Mouse (Mus musculus) limb, embryonic 12.5 days (tissue): Measurements from ENCODE around the gene Dnaja3. TPM values are rescaled to one million over a fixed set of nuclear protein-coding genes. Genes with fewer than 3 reads are reported as not detected.
"Not testable (repeated sequence)": the region's sequence is repeated elsewhere in the genome, so short reads cannot be mapped to it uniquely, and the experiment has no call there.

ENCODE experiments used
- ATAC-seq: fragments of 200-750 bp; cut with Nextera tagmentation; 2 replicates; pipeline ENCODE4 v1.8.0; 2017; ENCODE audit warnings: low read depth, moderate TSS enrichment; ENCODE audit not compliant: insufficient number of reproducible peaks, insufficient read depth, low FRiP score, low TSS enrichment
- H3K27ac ChIP-seq: fragments of 300-500 bp; sonication (generic); 2 replicates; pipeline ENCODE4 v1.5.1; 2016; ENCODE audit warnings: mild to moderate bottlenecking, moderate library complexity
- H3K27me3 ChIP-seq: fragments of 300-500 bp; sonication (generic); 2 replicates; pipeline ENCODE4 v1.6.1; 2016; ENCODE audit warnings: mild to moderate bottlenecking, moderate library complexity
- H3K36me3 ChIP-seq: fragments of 300-500 bp; sonication (generic); 2 replicates; pipeline ENCODE4 v1.6.1; 2016; ENCODE audit warnings: mild to moderate bottlenecking, moderate library complexity
- H3K4me1 ChIP-seq: fragments of 300-500 bp; sonication (generic); replicated peaks from 2 replicates; pipeline ENCODE4 v1.6.1; 2016
- H3K4me2 ChIP-seq: fragments of 300-500 bp; sonication (generic); 2 replicates; pipeline ENCODE4 v1.6.1; 2016; ENCODE audit warnings: mild to moderate bottlenecking, moderate library complexity
- H3K4me3 ChIP-seq: fragments of 300-500 bp; sonication (generic); replicated peaks from 2 replicates; pipeline ENCODE4 v1.5.1; 2016; ENCODE audit warnings: mild to moderate bottlenecking
- H3K9ac ChIP-seq: fragments of 300-500 bp; sonication (generic); replicated peaks from 2 replicates; pipeline ENCODE4 v1.6.1; 2016; ENCODE audit warnings: mild to moderate bottlenecking, moderate library complexity
- H3K9me3 ChIP-seq: fragments of 300-500 bp; sonication (generic); 2 replicates; pipeline ENCODE4 v1.6.1; 2016; ENCODE audit warnings: mild to moderate bottlenecking, moderate library complexity
- WGBS: fragments of 180-500 bp; shearing (Covaris S2); methylation state at CpG from one replicate; pipeline ENCODE4 v1.1.7; 2016; 5-methylcytosine and 5-hydroxymethylcytosine counted together
- polyA plus RNA-seq: library from polyadenylated mRNA; unstranded; fragments of >200 nt; fragmentation: Nextera tagmentation; extraction: Ambion mirVana; gene quantifications from 2 replicates; pipeline ENCODE4 v1.2.1, GENCODE M21; 2016

Dnaja3 gene
- polyA plus RNA-seq, 1 experiment from 2014 or later = 58.0 TPM

DNA sequence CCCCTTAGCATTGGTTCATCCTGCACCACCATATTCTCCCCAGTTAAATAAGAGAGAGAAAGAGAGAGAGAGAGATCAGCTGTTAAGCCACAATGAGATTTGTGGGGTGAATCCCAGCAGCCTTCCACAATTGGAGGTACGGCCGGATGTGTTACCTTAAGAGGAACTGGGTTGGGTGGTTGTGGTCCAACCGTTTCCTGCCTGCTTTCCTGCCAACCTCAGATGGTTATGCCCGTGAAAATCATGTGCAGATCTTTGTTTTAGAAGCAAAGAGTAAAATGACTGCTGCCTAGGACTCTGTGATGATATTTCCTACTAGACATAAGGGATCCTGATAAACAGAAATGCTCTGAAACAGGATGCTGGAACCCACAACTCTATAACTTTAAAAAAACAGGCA lies 34.3 kb downstream of the Dnaja3 start:
- H3K27ac ChIP-seq = no peak overlapping the region
- no peak overlapping the region for H3K4me2 ChIP-seq
- H3K27me3 ChIP-seq = no peaks in the 10 kb centered on the region
- WGBS = 89% methylated on average over 4 of the region's 4 CpGs
- no peak overlapping the region for H3K9ac ChIP-seq
- no peak for ATAC-seq
- no peaks in the 10 kb centered on the region for H3K9me3 ChIP-seq
- no peak overlapping the region for H3K4me3 ChIP-seq
- H3K36me3 ChIP-seq = peaks cover 47% of the 10 kb centered on the region
- H3K4me1 ChIP-seq = peaks cover 8% of the 10 kb centered on the region

DNA sequence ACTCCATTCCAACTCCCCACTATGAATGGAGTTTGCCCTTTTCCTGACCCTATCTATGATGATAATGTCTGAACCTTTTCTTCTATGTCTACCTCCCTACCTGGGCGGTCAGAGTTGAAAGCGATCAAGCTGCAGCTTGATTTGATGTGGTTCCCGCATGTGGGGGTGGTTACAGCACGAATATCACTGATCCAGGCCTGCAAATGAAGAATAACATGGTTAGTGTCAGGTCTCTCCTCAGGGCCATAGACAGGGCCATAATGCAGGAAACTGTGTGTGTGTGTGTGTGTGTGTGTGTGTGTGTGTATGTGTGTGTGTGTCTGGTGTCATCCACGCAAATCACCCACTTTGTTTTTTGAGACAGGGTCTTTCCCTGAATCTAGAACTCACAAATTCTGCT lies 37.0 kb downstream of the Dnaja3 start:
- WGBS = 96% methylated on average over 5 of the region's 5 CpGs
- Histone ChIP-seq H3K27me3 (no peaks in the 10 kb centered on the region), H3K4me3 (no peak overlapping the region), H3K4me2 (no peak overlapping the region), H3K9me3 (no peaks in the 10 kb centered on the region), H3K36me3 (peaks cover 35% of the 10 kb centered on the region), H3K9ac (no peak overlapping the region), H3K27ac (no peak overlapping the region), H3K4me1 (peaks cover 8% of the 10 kb centered on the region)
- no peak for ATAC-seq

DNA sequence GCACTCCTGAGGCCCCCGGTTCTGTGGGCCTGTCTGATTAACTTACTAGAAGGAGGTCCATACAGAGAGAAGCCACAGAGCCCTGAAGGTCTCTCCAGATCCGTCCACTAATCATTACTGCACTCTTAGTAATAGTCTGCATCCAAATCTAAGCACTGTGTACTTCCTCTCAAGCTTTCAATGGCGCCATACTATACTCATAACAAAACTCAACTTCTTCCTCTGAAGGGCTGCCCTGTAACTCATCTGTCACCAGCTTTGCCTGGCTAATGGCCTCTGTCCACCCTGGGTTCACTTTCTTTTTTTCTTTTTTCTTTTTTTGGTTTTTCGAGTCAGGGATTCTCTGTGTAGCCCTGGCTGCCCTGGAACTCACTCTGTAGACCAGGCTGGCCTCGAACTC lies 38.3 kb downstream of the Dnaja3 start:
- Histone ChIP-seq H3K9ac (no peak overlapping the region), H3K4me2 (peak overlapping the region; percentile 92; the same call in 1 of the 2 replicates), H3K36me3 (peaks cover 33% of the 10 kb centered on the region), H3K9me3 (no peaks in the 10 kb centered on the region), H3K27me3 (no peaks in the 10 kb centered on the region), H3K27ac (no peak overlapping the region), H3K4me3 (peak overlapping the region; percentile 68), H3K4me1 (peaks cover 8% of the 10 kb centered on the region)
- WGBS = 69% methylated on average over 5 of the region's 5 CpGs
- ATAC-seq = no peak

DNA sequence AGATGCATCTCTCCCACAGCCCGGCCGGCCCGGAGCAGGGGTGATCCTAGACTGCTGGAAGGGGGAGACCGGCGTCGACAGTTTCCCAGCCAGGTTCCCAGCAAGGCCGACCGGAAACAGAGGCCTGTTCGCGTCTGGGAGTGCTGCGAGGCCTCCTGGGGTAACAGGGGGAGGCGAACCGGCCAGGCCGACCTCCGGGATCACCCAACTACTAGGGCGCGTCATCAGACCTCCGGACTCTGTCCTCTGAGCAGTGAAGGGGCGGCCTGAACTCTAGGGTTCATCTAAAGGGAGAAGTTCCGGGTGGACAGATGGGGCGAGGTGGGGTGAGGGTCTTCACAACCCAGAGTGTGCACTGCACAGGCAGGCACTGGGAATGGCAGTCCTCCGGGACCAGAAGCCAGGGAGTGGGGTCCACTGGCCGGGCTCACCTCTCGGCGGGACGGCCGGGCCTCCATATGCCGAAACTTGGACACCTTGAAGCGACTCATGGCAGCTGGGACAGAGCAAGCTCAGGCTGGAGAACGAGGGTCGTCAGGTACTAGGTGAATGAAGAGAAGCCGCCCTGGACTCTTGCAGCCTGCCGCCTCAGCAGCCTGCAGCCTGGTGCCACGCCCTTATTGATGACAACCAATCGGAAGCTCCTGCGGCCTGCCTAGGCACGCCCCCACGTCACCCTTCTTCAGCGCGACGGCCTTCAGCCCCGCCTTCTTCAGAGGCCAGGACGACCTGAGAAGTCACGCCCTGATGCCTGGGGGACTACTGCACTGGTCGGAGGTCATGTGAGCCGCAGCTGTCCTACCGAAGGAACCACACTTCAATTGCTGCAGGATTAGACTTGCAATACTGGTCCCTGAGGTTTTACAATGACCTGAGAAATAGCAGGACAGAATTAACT lies 39.6 kb downstream of the Dnaja3 start, which contains the start of gene Coro7:
TSS of gene Coro7 (minus strand) at position 657 of the 898 bp plus-strand sequence.
- Histone ChIP-seq H3K36me3 (peaks cover 20% of the 10 kb centered on the region), H3K9me3 (no peaks in the 10 kb centered on the region), H3K4me1 (peaks cover 8% of the 10 kb centered on the region), H3K27ac (peak within 1 kb of the TSS; percentile 68; the same call in 1 of the 2 replicates), H3K4me3 (peak within 1 kb of the TSS; percentile 68), H3K4me2 (peak within 1 kb of the TSS; percentile 92), H3K27me3 (no peaks in the 10 kb centered on the region), H3K9ac (peak within 1 kb of the TSS; percentile 70)
- peak; percentile 85 for ATAC-seq
- 1% methylated on average over 47 of the region's 47 CpGs for WGBS

DNA sequence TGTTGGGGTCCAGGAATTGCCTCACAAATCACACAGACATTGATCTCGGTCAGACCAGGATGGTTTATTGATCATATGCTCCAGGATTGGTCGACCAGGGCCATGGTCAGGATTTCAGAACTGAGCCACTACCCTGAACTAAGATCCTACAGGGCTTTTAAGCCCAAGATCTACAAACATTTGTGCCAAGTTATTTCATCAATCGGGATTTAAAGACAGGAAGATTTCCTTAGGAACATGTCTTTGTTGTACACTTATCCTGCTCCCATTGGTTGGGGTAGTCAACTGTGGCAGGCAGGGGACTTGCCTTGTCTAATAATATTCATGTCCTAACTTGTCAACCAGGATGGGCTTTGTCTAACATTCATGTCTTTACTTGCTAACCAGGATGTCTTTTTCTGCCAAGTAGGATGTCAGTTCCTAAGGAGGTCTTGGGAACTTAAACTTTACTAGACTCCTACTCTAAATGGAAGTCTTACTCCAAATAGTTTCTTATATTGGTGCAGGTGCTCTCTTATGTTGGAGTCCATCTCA lies 41.2 kb downstream of the Dnaja3 start:
- H3K4me3 ChIP-seq, H3K9me3 ChIP-seq, H3K27me3 ChIP-seq, H3K9ac ChIP-seq, H3K4me2 ChIP-seq, H3K27ac ChIP-seq, ATAC-seq, H3K36me3 ChIP-seq: not testable (repeated sequence)
- WGBS = 86% methylated on average over 3 of the region's 3 CpGs
- H3K4me1 ChIP-seq = peaks cover 15% of the 10 kb centered on the region

DNA sequence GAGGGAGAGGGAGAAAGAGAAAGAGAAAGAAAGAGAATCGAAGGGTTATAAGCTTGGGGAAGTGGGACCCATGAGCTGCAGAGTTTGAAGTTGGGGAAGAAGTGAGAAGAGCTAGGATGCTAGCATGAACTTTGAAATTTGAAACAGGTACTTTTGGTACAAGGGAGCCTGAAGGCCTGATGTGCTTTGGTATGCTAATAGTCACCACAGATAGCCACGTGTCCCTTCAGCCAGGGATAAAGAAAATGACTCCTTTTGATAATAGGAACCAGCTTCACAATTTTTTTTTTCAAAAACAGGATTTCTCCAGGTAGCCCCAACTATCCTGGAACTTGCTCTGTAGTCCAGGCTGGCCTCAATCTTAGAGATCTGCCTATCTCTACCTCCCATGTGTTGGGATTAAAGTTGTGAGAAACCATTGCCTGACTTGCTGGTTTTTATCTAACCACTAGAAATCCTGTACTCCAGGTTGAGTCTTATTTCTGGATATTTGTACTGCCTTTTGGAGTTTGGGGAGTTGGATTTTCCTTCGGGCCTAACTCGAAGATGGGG lies 42.9 kb downstream of the Dnaja3 start:
- no peak for ATAC-seq
- H3K4me3 ChIP-seq = peak overlapping the region; percentile 67; the same call in 1 of the 2 replicates
- WGBS = 74% methylated on average over 4 of the region's 4 CpGs
- no peaks in the 10 kb centered on the region for H3K27me3 ChIP-seq
- peak overlapping the region; percentile 92; the same call in 1 of the 2 replicates for H3K4me2 ChIP-seq
- H3K9me3 ChIP-seq = no peaks in the 10 kb centered on the region
- peaks cover 15% of the 10 kb centered on the region for H3K4me1 ChIP-seq
- no peak overlapping the region for H3K9ac ChIP-seq
- H3K27ac ChIP-seq = no peak overlapping the region
- H3K36me3 ChIP-seq = peaks cover 10% of the 10 kb centered on the region

DNA sequence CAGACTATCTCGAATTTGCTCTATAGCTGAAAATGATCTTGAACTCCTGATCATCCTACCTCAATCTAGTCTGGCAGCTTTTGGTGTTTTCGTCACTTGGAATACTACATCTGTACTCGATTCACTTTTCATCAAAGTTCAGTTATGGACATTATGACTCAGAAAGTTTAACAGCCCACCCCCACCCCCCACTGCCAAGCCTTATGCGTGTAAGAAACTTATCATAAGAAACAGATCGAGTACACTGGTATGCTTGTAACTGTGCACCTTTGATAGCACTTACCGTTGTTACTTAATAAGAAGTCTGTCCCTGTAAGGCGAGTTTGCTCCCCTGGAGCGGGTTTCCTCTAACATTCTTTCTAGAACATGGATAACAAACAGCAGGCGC lies 43.4 kb downstream of the Dnaja3 start:
- Histone ChIP-seq H3K9me3 (no peaks in the 10 kb centered on the region), H3K27ac (peak overlapping the region; percentile 79), H3K9ac (peak overlapping the region; percentile 28; the same call in 1 of the 2 replicates), H3K27me3 (no peaks in the 10 kb centered on the region), H3K4me3 (peak overlapping the region; percentile 67), H3K4me2 (peak overlapping the region; percentile 92), H3K36me3 (peaks cover 15% of the 10 kb centered on the region), H3K4me1 (peaks cover 15% of the 10 kb centered on the region)
- ATAC-seq = no peak
- WGBS = 24% methylated on average over 9 of the region's 9 CpGs

DNA sequence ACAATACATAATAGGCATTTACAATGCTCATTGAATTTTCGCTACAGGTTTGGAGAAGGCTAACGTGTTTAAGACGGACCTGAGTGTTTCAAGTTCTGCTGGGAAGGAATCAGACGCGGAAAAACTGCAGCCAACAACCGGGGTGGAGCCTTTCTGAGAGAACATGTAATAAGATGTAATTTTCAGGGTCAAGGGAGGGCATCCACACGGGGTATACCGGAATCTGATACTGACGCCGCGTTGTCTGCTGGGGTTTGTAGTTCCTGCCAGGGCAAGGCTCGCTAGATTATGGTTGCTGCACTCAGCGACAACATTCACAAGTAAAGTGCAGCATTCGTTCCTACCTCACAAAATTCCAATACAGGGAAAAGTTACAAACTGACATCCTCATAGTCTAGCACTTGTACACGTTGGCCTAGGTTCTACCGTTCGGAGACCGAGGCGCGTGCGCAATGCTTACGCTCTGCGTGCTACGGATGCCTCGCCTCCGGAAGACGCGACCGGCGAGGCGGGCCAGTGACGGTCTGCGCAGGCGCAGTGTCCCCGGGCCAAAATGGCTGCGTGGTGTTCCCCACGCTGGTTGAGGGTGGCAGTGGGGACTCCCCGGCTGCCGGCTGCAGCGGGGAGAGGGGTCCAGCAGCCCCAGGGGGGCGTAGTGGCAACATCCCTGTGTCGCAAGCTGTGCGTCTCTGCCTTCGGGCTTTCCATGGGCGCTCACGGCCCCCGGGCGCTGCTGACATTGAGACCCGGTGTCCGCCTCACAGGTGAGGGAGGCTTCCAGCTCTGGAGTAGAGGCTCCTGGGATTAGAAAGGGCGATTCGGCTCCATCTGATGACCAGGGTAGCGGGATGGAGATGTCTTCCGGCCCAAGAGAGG lies 44.0 kb downstream of the Dnaja3 start:
- H3K9ac ChIP-seq = peak overlapping the region; percentile 76
- no peaks in the 10 kb centered on the region for H3K27me3 ChIP-seq
- H3K4me1 ChIP-seq = peaks cover 10% of the 10 kb centered on the region
- H3K27ac ChIP-seq = peak overlapping the region; percentile 79
- no peaks in the 10 kb centered on the region for H3K9me3 ChIP-seq
- peak; percentile 88 for ATAC-seq
- H3K4me3 ChIP-seq = peak overlapping the region; percentile 67
- under 1% methylated on average over 54 of the region's 54 CpGs for WGBS
- peaks cover 19% of the 10 kb centered on the region for H3K36me3 ChIP-seq
- peak overlapping the region; percentile 92 for H3K4me2 ChIP-seq

DNA sequence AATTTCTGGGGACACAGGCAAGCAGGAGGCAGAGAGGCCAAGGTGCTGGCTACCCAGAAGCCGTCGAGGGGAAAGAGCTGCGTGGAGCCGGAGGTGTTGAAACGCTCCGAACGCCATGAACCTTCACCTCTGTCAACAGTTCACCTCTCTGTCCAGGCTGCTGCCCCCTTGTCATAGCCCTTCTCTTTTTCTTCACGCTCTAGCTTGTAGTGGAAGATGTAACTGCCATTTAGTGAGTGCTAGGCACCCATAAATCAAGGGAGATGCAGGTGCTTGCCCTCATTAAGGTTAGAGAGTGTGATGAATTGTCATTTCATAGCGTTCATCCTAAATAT lies 44.6 kb downstream of the Dnaja3 start:
- Histone ChIP-seq H3K27ac (no peak overlapping the region), H3K4me2 (peak overlapping the region; percentile 92), H3K4me3 (peak overlapping the region; percentile 67), H3K36me3 (peaks cover 24% of the 10 kb centered on the region), H3K9ac (peak overlapping the region; percentile 76), H3K9me3 (no peaks in the 10 kb centered on the region; the same call in 1 of the 2 replicates), H3K4me1 (peaks cover 7% of the 10 kb centered on the region), H3K27me3 (no peaks in the 10 kb centered on the region)
- WGBS = under 1% methylated on average over 9 of the region's 9 CpGs
- no peak for ATAC-seq

DNA sequence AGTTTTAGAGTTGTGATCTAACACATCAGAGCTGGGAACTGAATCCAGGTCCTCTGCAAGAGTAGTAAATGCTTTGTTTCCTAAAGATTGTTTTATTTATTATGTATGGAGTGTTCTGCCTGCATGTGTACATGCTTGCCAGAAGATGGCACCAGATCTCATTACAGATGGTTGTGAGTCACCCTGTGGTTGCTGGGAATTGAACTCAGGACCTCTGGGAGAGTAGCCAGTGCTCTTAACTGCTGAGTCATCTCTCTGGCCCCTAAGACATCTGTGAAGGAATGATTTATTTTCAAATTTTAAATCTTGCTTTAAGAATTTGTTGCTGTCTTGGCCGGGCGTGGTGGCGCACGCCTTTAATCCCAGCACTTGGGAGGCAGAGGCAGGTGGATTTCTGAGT lies 49.6 kb downstream of the Dnaja3 start:
- peaks cover 73% of the 10 kb centered on the region for H3K36me3 ChIP-seq
- 97% methylated on average over 4 of the region's 4 CpGs for WGBS

DNA sequence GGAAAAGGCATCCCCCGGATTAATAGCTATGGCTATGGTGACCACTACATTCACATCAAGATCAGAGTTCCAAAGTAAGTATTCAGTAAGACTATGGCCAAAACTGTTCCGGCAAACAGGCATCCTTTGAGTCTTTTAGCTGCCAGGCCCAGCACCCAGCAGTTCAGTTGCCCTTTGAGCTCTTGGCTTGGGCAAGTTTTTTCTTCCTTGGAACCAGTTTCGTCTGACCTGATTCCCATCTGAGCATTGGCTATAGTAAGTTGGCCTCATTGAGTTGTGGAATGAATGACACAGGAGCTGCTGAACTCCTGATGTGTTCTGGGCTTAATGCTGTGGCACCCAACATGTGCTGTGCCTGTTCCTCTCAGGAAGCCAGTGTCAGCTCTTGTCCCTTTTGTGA lies 61.4 kb downstream of the Dnaja3 start:
- no peak for ATAC-seq
- no peak overlapping the region for H3K9ac ChIP-seq
- H3K4me1 ChIP-seq = no peaks in the 10 kb centered on the region
- H3K4me2 ChIP-seq = no peak overlapping the region
- H3K27me3 ChIP-seq = no peaks in the 10 kb centered on the region
- 90% methylated on average over 3 of the region's 3 CpGs for WGBS
- no peaks in the 10 kb centered on the region for H3K9me3 ChIP-seq
- H3K36me3 ChIP-seq = peaks cover 98% of the 10 kb centered on the region
- H3K27ac ChIP-seq = no peak overlapping the region
- H3K4me3 ChIP-seq = no peak overlapping the region

More for the DNA sequence above, 49.6 kb downstream of the Dnaja3 start:
- H3K9ac ChIP-seq, H3K9me3 ChIP-seq, ATAC-seq, H3K4me3 ChIP-seq, H3K4me2 ChIP-seq, H3K4me1 ChIP-seq, H3K27me3 ChIP-seq, H3K27ac ChIP-seq: not testable (repeated sequence)
